Mouse (Mus musculus): ENCODE results near the gene Adamts9. TPM values are rescaled to one million over a fixed set of nuclear protein-coding genes. Genes with fewer than 3 reads are reported as not detected.

Adamts9 gene
- total and polyA plus RNA-seq, 2 experiments, result 0.43 to 2.1 TPM

DNA sequence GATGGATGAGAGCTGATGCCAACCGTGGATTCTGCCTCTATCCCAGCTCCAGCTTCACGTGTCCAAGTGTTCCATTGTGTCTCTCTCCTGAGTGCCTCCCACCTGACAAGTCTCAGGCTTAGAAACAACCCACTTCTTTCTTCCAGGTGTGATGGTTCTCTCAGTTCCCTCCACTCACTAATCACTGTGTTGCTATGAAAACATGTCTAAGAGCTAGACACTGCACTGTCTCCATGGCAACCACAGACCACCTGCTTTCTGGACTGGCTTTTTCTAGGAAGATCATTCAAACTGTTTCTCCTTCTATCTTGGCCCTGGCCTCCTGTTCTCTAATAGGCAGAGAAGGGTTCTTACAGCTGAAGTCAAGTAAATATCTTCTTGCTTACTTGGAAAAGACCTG lies 190.6 kb downstream of the Adamts9 start:
- Histone ChIP-seq H3K36me3 (ENCODE audit: control insufficient read depth, insufficient read depth, low read length) (no peaks in the 10 kb centered on the region), H3K4me3 (ENCODE audit: insufficient read depth, low read depth, low read length) (no peak overlapping the region), H3K27ac (replicated peaks; ENCODE audit: insufficient read depth, low read depth, low read length) (no peak overlapping the region), H3K79me2 (ENCODE audit: control insufficient read depth, insufficient read depth, low read length) (no peaks in the 10 kb centered on the region), H3K27me3 (ENCODE audit: control insufficient read depth, insufficient read depth, low read length) (no peaks in the 10 kb centered on the region), H3K4me1 (ENCODE audit: control insufficient read depth, insufficient read depth, low read length) (no peaks in the 10 kb centered on the region), H3K9ac (ENCODE audit: low read depth, low read length) (no peak overlapping the region)
- 90% methylated on average over 2 of the region's 2 CpGs for WGBS
- DNase-seq (ENCODE audit: extremely low read depth, low read depth, low spot score), result no peak
- TF ChIP-seq POLR2A (IDR thresholded peaks at IDR 0.05; ENCODE audit: extremely low read depth, insufficient read depth, low read length) (no peak), CTCF (IDR thresholded peaks at IDR 0.05; ENCODE audit: low read depth, low read length) (no peak)

DNA sequence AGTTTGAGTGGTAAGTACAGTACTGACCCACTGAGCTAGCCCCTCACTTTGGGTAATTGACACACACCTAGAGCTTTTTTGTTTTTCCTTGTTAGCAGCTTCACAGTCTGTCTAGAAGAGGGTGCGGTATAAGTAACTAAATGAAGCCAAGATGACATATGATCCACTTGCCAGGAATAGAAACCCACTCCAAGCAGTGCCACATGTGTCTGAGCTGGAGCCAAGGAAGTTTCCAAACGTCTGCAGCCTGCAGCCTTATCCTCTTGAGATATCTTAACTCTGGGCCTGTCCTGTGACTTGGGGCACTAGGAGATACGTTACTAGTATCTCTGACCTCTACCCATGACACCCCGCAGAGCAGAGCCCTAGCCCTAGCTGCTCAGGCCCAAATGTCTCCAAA lies 193.9 kb downstream of the Adamts9 start:
- no peak for DNase-seq (ENCODE audit: extremely low read depth, low read depth, low spot score)
- no peak overlapping the region for H3K4me3 ChIP-seq (ENCODE audit: insufficient read depth, low read depth, low read length)
- TF ChIP-seq CTCF (IDR thresholded peaks at IDR 0.05; ENCODE audit: low read depth, low read length), result no peak
- TF ChIP-seq POLR2A (IDR thresholded peaks at IDR 0.05; ENCODE audit: extremely low read depth, insufficient read depth, low read length), result no peak
- H3K36me3 ChIP-seq (ENCODE audit: control insufficient read depth, insufficient read depth, low read length), result no peaks in the 10 kb centered on the region
- H3K27ac ChIP-seq (replicated peaks; ENCODE audit: insufficient read depth, low read depth, low read length), result no peak overlapping the region
- WGBS, result 64% methylated on average over 4 of the region's 4 CpGs
- no peaks in the 10 kb centered on the region for H3K79me2 ChIP-seq (ENCODE audit: control insufficient read depth, insufficient read depth, low read length)
- H3K4me1 ChIP-seq (ENCODE audit: control insufficient read depth, insufficient read depth, low read length), result no peaks in the 10 kb centered on the region
- no peak overlapping the region for H3K9ac ChIP-seq (ENCODE audit: low read depth, low read length)
- no peaks in the 10 kb centered on the region for H3K27me3 ChIP-seq (ENCODE audit: control insufficient read depth, insufficient read depth, low read length)

DNA sequence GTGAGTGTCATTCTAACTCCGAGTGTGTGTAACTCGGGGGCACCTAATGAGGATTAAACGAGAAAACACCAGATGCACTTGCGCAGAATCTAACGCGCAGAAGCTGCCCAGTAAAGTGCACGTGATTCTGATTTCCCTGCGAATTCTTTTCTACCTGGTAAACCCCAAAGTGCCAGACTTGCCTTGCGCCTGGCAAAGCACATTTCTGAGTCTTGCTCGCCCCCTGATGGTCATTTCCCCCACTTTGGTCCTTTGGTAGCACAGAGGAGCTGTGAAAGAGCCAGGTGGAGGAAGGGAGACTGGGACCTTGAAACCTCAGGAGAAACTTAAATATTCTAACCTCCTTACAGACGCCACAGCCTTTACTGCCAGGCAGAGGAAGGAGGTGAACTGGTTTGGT lies 199.7 kb downstream of the Adamts9 start:
- Histone ChIP-seq H3K4me1 (ENCODE audit: control insufficient read depth, insufficient read depth, low read length) (no peaks in the 10 kb centered on the region), H3K27ac (replicated peaks; ENCODE audit: insufficient read depth, low read depth, low read length) (no peak overlapping the region), H3K79me2 (ENCODE audit: control insufficient read depth, insufficient read depth, low read length) (no peaks in the 10 kb centered on the region), H3K36me3 (ENCODE audit: control insufficient read depth, insufficient read depth, low read length) (no peaks in the 10 kb centered on the region), H3K27me3 (ENCODE audit: control insufficient read depth, insufficient read depth, low read length) (0 out of 2 replicates have a peak, but pooled peaks cover 3% of the 10 kb centered on the region), H3K9ac (ENCODE audit: low read depth, low read length) (no peak overlapping the region), H3K4me3 (ENCODE audit: insufficient read depth, low read depth, low read length) (no peak overlapping the region)
- no peak for TF ChIP-seq POLR2A (IDR thresholded peaks at IDR 0.05; ENCODE audit: extremely low read depth, insufficient read depth, low read length)
- TF ChIP-seq CTCF (IDR thresholded peaks at IDR 0.05; ENCODE audit: low read depth, low read length), result peak; percentile 29; the same call in 1 of the 2 replicates
- DNase-seq (ENCODE audit: extremely low read depth, low read depth, low spot score), result no peak
- 12% methylated on average over 11 of the region's 11 CpGs for WGBS

DNA sequence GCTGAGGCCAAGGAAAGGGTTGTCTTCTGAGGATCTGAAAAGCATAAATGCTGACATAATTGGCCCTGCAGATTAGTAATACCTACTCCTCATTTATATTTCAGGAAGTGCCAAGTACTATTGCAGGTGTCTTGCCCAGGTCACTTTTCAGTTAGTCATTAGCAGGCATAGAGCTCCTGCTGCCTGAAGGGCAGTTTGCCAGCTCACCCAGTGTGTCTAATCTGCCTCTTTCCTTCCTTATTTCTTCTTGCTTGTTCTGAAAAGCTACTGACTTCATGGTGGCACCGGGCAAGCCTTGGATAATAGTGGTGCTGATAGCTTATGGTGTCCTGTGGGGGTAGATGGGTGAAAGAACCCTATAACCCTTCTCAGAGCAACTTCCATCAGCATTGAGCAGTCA lies 206.2 kb downstream of the Adamts9 start:
- TF ChIP-seq POLR2A (IDR thresholded peaks at IDR 0.05; ENCODE audit: extremely low read depth, insufficient read depth, low read length) (no peak), CTCF (IDR thresholded peaks at IDR 0.05; ENCODE audit: low read depth, low read length) (no peak)
- Histone ChIP-seq H3K4me1 (ENCODE audit: control insufficient read depth, insufficient read depth, low read length) (no peaks in the 10 kb centered on the region), H3K79me2 (ENCODE audit: control insufficient read depth, insufficient read depth, low read length) (no peaks in the 10 kb centered on the region), H3K27ac (replicated peaks; ENCODE audit: insufficient read depth, low read depth, low read length) (no peak overlapping the region), H3K27me3 (ENCODE audit: control insufficient read depth, insufficient read depth, low read length) (no peaks in the 10 kb centered on the region), H3K9ac (ENCODE audit: low read depth, low read length) (no peak overlapping the region), H3K4me3 (ENCODE audit: insufficient read depth, low read depth, low read length) (no peak overlapping the region), H3K36me3 (ENCODE audit: control insufficient read depth, insufficient read depth, low read length) (no peaks in the 10 kb centered on the region)
- no peak for DNase-seq (ENCODE audit: extremely low read depth, low read depth, low spot score)
- 86% methylated on average over 1 of the region's 1 CpGs for WGBS

DNA sequence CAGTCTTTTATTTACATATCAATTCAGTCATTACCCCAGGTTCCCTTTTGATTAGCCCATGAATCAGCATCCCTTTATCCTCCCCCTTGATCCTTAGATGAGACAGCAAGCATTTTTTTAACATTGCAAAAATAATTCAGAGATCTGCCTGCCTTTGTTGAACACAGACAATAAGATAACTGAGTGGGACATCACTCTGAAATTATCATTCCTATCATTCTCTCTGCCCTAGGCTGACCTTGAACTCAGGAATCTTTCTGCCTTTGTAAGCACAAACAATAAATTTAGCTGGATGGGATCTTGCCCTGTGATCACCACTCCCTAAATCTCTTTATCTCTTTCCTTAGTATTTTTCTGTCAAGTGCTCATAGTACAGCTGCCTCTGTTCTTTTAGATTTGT lies 209.6 kb downstream of the Adamts9 start:
- H3K79me2 ChIP-seq (ENCODE audit: control insufficient read depth, insufficient read depth, low read length), result no peaks in the 10 kb centered on the region
- no peaks in the 10 kb centered on the region for H3K4me1 ChIP-seq (ENCODE audit: control insufficient read depth, insufficient read depth, low read length)
- H3K27ac ChIP-seq (replicated peaks; ENCODE audit: insufficient read depth, low read depth, low read length), result no peak overlapping the region
- no peaks in the 10 kb centered on the region for H3K36me3 ChIP-seq (ENCODE audit: control insufficient read depth, insufficient read depth, low read length)
- H3K4me3 ChIP-seq (ENCODE audit: insufficient read depth, low read depth, low read length), result no peak overlapping the region
- no peaks in the 10 kb centered on the region for H3K27me3 ChIP-seq (ENCODE audit: control insufficient read depth, insufficient read depth, low read length)
- H3K9ac ChIP-seq (ENCODE audit: low read depth, low read length), result no peak overlapping the region
- TF ChIP-seq POLR2A (IDR thresholded peaks at IDR 0.05; ENCODE audit: extremely low read depth, insufficient read depth, low read length), result no peak
- no peak for TF ChIP-seq CTCF (IDR thresholded peaks at IDR 0.05; ENCODE audit: low read depth, low read length)
- DNase-seq (ENCODE audit: extremely low read depth, low read depth, low spot score), result no peak

DNA sequence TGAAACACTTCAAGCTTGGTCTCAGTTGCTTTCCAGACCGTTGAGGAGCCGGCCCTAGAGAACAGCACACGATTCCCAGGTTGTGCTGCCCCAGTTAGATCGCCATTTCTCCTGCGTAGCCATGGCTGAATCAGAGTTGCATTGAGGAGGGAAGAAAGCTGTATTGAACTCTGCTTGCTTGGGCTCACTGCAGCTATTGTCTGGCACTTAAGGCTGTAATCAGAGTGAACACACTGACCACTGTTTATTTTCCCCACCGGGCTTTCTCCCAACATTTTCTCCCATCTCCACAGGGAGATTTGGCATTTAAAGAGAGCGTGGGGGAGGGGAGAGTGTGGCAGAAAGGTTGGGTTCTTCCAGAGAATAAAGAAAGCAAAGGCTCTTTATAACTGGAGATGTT lies 214.8 kb downstream of the Adamts9 start:
- 27% methylated on average over 7 of the region's 7 CpGs for WGBS
- Histone ChIP-seq H3K4me1 (ENCODE audit: control insufficient read depth, insufficient read depth, low read length) (no peaks in the 10 kb centered on the region), H3K27ac (replicated peaks; ENCODE audit: insufficient read depth, low read depth, low read length) (no peak overlapping the region), H3K9ac (ENCODE audit: low read depth, low read length) (no peak overlapping the region), H3K79me2 (ENCODE audit: control insufficient read depth, insufficient read depth, low read length) (no peaks in the 10 kb centered on the region), H3K27me3 (ENCODE audit: control insufficient read depth, insufficient read depth, low read length) (no peaks in the 10 kb centered on the region), H3K36me3 (ENCODE audit: control insufficient read depth, insufficient read depth, low read length) (no peaks in the 10 kb centered on the region), H3K4me3 (ENCODE audit: insufficient read depth, low read depth, low read length) (no peak overlapping the region)
- DNase-seq (ENCODE audit: extremely low read depth, low read depth, low spot score), result no peak
- TF ChIP-seq CTCF (IDR thresholded peaks at IDR 0.05; ENCODE audit: low read depth, low read length) (no peak), POLR2A (IDR thresholded peaks at IDR 0.05; ENCODE audit: extremely low read depth, insufficient read depth, low read length) (no peak)
